Mouse (Mus musculus): ENCODE results near the gene Myocd.

DNA sequence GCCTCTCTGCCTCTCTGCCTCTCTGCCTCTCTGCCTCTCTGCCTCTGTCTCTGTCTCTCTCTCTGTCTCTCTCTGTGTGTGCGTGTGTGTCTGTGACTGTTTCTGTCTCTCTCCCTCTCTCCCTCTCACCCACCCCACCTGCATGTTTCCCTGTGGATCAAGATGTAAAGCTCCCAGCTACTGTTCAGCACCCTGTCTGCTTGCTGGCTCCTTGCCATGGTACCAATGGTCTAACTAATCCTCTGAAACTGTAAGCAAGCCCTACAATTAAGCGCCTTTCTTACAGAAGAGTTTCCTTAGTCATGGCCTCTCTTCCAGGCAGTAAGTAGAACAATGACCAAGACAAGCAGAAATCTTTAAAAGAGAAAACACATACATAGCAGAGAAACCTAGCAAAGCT, 32.9 kb downstream of the Myocd start:
- no peak for TF ChIP-seq CTCF (IDR thresholded peaks at IDR 0.05; ENCODE audit: extremely low read depth, insufficient read depth, low read length)
- TF ChIP-seq POLR2A (IDR thresholded peaks at IDR 0.05; ENCODE audit: extremely low read depth, insufficient read depth, low read length), result no peak
